Mouse (Mus musculus): ENCODE data around the gene Chsy1.

Gene Chsy1

GRCm38 (mm10) chr7:66140095-66140494 lies 30.8 kb downstream of the Chsy1 start:
- DNase-seq (ENCODE audit: low read depth): no peak

GRCm38 (mm10) chr7:66140923-66141570 lies 31.7 kb downstream of the Chsy1 start:
- DNase-seq (ENCODE audit: low read depth): peak; percentile 38

DNA sequence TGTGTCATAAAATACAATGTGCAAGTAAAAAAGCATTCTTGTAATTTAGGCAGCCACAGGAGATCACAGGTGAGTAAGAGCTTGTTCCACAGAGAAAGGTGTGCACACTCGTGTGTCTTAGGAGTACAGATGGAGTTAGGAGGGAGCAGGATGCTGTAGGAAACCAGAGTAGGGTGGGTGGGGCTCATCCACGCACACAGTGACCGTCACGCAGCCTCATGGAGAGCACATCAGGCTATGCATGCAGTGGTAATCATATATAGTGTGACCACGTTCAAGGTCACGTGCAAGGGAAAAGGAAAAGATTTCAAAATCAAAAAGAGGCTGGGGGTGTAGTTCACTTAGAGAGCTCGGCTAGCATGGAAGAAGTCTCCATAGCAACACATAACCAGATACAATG lies 33.2 kb downstream of the Chsy1 start:
- DNase-seq (ENCODE audit: low read depth): no peak

- no peak for DNase-seq (ENCODE audit: low read depth)
Measured at GRCm38 (mm10) chr7:66144543-66144942, 35.2 kb downstream of the Chsy1 start.

DNA sequence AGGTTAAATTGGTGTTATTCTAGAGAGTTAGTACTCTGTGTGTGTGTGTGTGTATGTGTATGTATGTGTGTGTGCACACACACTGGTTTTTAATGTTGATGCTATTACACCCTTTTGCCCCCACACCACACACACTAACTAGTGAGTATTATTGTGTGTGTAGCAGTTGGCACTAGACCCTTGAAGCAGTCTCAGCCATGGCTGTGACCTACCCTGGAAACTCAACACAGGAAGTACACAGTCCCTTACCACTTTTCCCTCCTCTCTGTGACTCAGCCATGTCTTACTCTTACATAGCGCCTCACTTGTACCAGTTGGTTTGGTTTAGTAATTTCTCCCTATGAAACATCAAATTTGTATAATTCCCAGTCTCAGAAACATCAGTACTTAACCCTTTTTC lies 37.8 kb downstream of the Chsy1 start:
- no peak for DNase-seq (ENCODE audit: low read depth)

- no peak for DNase-seq (ENCODE audit: low read depth)
Measured at GRCm38 (mm10) chr7:66147816-66148215, 38.5 kb downstream of the Chsy1 start.

DNA sequence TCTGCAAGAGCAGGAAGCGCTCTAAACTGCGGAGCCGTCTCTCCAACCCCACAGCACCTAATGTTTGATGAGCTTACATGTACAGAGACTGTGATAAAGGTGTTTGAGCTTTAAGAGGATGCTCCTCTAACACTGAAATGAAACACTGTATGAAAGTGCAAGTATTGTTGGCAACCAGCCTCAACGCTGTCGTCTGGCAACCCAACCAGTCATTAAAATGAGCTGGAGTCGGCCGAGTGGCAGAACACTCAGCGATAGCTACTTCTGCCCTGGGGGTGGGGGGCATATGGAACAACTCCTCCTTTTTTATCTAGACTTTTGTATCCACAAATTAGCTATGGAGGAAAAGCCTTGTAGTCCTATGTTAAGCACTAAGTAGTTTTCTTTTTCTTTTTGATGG lies 40.2 kb downstream of the Chsy1 start:
- no peak for DNase-seq (ENCODE audit: low read depth)

DNA sequence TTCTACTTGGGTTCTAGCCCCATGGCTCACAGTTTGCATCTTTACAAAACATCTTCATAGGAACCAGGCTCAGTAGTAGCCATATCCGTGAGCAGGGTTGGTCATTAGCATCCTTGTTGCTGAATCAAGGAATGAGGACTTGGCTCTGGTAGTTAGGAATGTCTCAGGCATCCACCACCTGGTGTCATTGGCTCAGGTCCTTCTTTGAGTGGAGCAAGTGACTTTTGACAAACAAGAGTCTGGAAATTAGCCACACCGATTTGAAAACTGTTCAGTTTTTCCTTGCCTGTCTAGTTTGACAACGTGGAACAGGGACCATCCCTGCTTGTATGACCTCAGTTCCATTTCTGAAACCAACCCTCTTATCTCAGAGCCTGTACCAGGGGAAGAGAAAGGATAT lies 41.1 kb downstream of the Chsy1 start:
- DNase-seq (ENCODE audit: low read depth): no peak

DNA sequence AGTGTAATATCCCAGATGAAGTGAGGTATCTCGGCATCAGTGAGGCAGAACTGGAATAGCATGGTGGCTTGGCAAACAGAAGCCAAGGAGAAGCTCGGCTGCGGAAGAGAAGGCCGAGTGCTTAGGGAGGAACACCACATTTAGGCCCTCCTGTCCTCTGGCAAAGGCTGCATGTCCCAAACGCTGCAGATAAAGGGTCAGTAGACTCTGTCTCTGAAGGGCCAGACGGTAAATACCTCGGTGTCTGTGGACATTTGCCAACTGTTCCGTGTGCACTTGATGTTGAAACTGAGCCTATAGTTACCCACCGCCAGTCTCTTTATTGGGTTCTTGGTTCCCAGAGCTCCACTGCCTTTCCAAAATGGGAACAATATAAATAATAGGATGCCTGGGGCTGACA lies 48.1 kb downstream of the Chsy1 start:
- no peak for DNase-seq (ENCODE audit: low read depth)

DNA sequence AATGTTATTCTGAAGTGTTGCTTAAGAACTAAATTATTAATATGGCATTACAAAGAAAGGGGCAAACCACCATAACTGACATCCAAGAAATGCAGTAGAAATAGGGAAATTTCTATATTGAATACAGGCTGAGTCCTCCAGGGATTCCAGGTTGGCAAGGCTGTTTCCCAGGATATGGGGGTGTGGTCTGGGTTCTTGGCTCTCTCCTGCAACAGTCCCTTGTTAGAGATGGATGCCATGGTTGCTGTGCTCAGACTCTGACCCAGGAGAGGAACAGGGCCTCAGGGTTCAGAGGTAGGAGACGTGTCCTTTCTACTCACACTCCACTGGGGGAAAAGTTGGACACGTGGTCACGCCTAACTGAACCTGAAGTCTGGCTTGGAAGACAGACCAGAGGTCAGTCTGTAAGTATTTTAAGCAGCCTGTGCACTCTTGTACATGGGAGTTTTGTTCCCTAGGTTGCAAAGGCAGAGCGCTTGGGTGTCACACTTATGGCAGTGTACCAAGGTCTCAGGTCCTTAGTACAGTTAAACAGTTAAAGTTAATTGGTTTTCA lies 48.6 kb downstream of the Chsy1 start:
- DNase-seq (ENCODE audit: low read depth): no peak

DNA sequence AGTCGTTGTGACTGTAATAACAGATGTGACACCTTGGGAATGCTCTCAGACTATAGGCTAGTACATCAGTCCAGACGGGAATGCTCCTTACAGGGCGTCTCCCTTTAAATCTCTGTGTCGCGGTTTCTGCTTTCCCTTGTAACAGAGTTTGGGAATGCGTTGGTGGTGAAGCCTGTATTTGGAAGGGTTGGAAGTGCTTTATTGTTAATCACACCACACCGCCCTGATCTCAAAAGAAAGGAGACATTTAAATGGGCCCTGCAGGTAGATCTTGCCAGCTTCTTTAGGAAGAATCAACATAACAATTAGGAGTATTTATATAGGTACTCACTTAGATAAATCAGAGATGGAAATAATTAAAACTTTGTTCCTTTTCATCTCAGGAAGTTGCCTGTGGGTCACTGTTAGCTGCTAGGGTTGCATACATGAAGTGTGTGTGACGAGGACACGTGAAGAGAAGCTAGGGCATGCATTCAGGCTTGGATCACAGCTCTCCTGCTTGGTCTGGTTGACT lies 49.4 kb downstream of the Chsy1 start:
- DNase-seq (ENCODE audit: low read depth): no peak

DNA sequence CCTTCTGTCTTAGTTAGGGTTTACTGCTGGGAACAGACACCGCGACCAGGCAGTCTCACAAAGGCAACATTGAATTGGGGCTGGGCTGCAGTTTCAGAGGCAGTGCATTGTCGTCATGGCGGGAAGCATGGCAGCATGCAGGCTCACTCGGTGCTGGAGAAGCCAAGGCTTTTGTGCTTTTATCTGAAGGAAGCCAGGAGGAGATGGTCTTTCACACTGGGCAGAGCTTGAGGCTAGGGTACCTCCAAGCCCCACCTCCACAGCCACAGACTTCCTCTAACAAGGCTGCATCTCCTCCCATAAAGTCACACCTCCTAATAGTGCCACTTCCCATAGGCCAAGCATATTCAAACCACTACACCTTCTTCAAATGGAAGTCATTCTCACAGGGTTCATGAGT lies 50.6 kb downstream of the Chsy1 start:
- no peak for DNase-seq (ENCODE audit: low read depth)

DNA sequence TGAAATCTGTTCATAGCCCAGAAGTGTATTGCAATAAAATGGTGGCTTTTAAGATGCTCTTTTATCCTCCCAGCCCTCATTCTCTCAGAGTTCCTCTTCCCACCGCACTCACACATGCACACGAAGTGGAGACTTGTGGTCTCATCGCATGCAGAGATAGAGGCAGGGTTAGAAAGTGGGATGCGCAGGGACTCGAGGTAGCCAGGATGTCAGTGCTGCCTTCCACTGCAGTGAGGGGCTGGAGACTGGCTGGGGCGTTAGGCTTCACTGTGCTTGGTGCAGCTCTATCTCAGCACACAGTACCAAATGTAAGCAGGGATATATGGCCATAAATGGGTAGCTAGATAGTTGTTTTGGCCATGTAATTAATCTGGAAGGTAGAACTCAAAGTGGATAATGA lies 52.5 kb downstream of the Chsy1 start:
- no peak for DNase-seq (ENCODE audit: low read depth)

DNA sequence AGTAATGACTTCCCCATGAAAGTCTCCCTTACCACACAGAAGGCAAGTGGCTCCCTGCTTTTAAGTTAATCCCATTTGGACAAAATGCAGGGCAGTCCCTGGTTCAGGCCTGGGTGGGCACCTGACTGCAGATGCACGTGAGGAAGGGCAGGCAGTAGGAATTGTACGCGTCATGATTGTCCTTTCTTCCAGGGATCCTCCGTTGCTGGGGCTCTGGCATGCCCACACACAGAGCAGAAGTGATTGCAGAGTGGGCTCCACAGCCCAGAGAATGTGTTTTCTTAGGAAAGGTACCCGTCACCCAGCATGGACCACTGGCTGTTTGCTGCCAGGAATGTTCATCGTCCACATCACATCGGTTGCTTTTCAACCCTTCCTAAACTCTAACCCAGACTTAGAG lies 53.2 kb downstream of the Chsy1 start:
- no peak for DNase-seq (ENCODE audit: low read depth)

DNA sequence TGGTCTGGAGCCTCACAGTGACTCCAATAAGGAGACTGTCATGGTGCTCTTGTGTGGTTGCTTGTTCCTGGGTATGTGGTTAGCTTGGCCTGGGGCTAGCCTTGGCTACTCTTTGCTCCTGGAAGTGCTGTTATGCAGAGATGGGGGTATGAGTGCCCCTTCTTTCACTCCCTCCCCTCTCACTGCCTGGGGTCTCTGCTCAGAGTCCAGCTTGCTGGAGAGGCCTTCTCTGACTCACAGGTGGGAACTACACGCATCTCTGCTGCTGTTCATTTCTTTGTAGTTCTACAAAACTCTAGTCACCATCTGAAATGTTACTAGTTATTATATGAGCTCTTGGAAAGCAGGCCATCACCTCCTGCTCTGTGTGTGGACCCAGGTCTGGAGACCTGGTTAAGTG lies 53.7 kb downstream of the Chsy1 start:
- DNase-seq (ENCODE audit: low read depth): no peak

DNA sequence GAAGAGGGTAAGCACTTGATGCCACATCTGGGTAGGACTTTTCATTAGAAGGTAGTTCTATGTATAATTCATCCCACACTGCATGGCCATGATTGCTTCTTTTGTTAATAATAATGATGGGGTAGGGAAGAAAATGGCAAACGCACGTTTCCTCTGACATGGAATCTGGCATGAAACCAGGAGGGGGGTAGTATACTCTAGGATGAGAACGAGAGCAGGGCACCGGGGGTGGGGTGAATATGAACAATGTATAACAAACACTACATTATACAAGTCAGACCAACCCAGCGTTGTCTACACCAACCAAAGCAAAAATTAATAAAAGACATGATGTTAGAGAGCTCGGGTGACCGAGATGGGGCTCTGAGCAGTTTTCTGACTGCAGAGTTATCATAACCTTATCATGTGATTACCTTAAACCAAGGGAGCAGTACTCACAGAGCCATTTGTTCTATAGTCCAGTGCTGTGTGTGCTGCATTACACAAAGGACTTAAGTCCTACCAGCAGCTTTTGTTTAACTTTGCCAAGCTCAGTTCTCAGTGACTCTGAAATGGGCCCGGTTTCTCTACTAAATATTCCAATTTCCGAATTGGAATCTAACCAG lies 55.2 kb downstream of the Chsy1 start:
- no peak for DNase-seq (ENCODE audit: low read depth)

GRCm38 (mm10) chr7:66165036-66165798 lies 55.9 kb downstream of the Chsy1 start:
- no peak for DNase-seq (ENCODE audit: low read depth)

GRCm38 (mm10) chr7:66168877-66169276 lies 59.6 kb downstream of the Chsy1 start:
- DNase-seq (ENCODE audit: low read depth): no peak

DNA sequence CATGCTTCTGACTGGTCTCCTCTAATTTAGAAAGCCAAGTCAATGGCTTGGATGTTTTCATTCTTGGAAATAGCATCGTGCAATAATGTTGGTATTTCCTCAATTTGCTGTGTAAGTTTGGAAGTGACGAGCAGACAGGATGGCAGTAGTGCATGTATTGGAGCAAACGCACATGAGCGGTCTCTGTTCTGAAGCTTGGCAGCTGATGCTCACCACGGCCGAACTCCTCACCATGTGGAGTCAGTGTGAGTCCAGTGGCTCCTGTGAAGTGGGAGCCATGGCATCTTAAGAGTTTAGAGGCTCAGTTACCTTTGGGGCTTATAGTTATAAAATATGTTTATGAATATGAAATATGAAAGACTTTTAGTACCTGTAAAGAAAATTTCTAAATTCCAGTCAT lies 60.2 kb downstream of the Chsy1 start:
- DNase-seq (ENCODE audit: low read depth): no peak

- DNase-seq (ENCODE audit: low read depth): no peak
Measured at GRCm38 (mm10) chr7:66170802-66171505, 61.6 kb downstream of the Chsy1 start.

DNA sequence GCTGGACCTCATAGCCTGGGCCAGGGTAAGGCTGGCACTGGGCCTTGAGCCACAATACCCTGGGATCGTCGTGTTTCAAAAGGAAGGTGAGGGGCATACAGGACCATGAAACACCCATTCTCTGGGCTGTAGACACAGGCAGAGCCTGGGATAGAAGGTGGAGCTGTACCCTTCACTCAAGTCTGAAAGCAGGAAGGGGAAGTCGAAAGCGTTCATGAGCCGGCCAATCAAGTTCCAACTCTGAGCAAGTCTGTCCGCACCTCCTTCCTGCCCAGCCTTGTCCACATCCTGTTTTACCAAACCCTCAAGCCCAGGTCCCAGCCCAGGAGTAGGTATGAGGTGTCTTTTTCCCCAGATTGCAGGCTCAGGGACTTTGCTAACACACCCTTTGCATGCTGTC lies 66.4 kb downstream of the Chsy1 start:
- DNase-seq (ENCODE audit: low read depth): no peak

GRCm38 (mm10) chr7:66176256-66176655 lies 66.9 kb downstream of the Chsy1 start:
- no peak for DNase-seq (ENCODE audit: low read depth)

All from fibroblast of lung, adult 2 months (primary cell).